Mouse (Mus musculus): ENCODE measurements around the gene Nfe2l3.

Nfe2l3 gene

DNA sequence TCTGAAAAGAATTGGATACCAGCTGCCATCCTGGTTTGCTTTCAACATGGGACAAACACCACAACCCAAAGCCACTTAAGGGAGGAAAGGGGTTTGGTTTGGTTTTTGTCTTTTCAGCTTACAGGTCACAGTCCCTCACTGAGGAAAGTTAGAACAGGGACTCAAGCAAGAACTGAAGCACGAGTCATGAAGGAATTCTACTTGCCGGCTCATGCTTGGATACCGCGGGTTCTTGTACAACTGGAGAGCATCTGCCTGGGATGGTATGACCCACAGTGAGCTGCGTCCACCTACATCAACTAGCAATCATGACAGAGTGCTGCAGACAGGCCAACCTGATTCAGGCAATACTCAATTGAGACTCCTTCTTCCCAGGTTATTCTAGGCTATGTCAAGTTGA, 54.3 kb downstream of the Nfe2l3 start:
- DNase-seq, result no peak

- peak; percentile 21 for DNase-seq
Measured at GRCm38 (mm10) chr6:51489787-51490186, 57.3 kb downstream of the Nfe2l3 start.

DNA sequence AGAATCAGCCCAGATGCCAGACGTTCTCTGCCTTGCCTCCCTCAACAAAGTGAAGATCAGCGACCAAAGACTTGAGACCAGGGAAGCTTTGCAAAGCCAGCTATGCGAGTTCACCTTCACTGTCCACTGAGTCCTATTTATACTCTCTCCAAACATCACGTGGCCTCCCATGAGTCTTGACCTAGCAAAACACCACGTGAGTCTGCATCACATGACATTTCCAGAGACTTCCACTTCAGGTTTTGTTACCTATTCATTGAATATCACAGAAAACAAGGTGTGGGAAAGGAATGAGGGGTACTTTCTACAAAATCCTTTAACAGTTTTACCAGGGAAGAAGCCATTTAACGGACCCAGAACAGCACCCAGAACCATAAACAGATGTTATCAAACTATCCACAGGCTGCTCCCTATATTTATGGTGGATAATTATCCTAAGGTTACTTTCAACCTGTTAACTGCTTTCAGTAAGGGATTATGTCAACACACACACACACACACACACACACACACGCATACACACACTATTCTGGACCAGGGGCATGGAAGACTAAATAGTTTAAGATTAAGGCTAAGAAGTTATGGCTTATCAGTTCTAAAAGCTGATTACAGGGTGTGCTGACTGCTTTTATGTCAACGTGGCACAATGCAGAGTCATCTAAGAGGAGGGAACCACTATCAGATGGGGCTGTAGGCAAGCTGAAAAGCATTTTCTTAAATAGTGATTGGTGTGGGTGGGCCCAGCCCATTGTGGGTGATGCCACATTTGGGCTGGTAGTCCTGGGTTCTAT, 65.0 kb downstream of the Nfe2l3 start:
- DNase-seq, result no peak

DNA sequence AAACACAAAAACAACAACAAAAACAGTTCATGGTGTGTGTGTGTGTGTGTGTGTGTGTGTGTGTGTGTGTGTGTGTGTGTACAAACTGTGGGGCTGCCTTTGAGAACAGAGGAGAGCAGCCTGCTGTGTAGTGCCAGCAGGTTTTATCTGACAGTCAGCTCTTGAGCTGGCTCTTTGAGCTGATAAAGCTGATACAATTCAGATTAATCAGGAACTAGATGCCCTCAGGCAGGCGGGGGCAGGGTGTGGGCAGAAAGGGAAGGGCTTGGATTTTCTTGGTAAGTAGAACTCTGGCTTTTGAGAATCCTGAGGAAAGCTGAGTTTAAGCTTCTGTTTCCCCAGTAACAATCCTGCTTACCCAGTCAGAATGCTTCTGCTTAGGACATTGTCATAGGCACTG, 73.2 kb downstream of the Nfe2l3 start:
- no peak for DNase-seq

DNA sequence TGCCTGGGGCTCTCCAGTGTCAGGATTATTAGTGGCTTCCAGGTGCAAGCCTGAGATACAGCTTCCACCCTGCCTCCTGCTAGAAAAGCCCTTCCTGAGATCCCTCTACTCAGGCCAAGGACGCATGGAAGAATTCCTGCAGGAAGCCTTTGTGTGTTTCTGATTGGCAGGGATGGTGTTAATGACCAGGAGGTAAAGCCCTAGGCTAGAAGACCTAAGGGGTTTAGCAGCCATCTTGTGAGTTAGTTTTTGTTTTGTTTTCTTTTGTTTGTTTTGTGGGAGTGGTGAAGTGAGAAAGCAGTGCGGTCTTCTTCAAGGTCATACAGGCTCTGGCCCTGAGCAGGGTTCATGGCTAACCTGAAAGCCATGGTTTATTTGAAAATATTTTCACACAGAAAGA, 75.1 kb downstream of the Nfe2l3 start:
- no peak for DNase-seq
